Mouse (Mus musculus): Measurements from ENCODE around the gene Prpf40b. TPM values are rescaled to one million over a fixed set of nuclear protein-coding genes. Genes with fewer than 3 reads are reported as not detected.
"Not testable (repeated sequence)": the region's sequence is repeated elsewhere in the genome, so short reads cannot be mapped to it uniquely, and the experiment has no call there.

The Prpf40b gene
- 27.7 and 30.5 TPM in 2 replicates for polyA plus RNA-seq (2014; fragmentation: Nextera tagmentation; extraction: Ambion mirVana)

- peak; percentile 96 for ATAC-seq (replicated peaks; ENCODE audit: low FRiP score)
- H3K27ac ChIP-seq (ENCODE audit: low read depth, low read length), result peak within 1 kb of the TSS; percentile 82
- peak; percentile 92 for DNase-seq (ENCODE audit: low spot score)
Measured at GRCm38 (mm10) chr15:99294813-99295374, at the start of gene Prpf40b. Prpf40b (plus strand) TSS chr15:99295087.

DNA sequence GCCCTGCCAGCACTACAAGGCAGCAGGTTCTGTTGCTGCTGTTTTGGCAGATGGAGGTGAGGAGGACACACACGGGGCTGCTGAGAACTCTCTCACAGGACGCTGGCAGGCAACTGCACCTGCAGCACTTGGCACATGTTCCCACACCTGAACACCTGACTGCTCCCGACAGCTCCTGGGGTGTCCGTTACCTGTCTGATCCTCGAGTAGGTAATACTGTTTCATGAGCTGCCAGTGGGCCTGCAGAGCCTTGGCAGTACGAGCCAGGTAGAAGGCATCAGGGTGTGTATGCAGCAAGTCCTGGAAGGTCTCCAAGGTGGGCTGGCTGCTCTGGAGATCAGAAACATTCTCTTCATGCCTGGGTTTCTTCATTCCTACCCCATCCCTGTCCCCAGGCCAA is 48.2 kb upstream of the Prpf40b start:
- H3K4me3 ChIP-seq (ENCODE audit: low read depth, low read length); H3K27ac ChIP-seq (ENCODE audit: low read depth, low read length); ATAC-seq (replicated peaks; ENCODE audit: low FRiP score); H3K4me2 ChIP-seq; H3K27me3 ChIP-seq (replicated peaks; ENCODE audit: control insufficient read depth, insufficient read depth, low read length); H3K9ac ChIP-seq (ENCODE audit: low read depth, low read length); H3K4me1 ChIP-seq (replicated peaks; ENCODE audit: control insufficient read depth, insufficient read depth, low read length); H3K9me3 ChIP-seq (ENCODE audit: control insufficient read depth, low read length); DNase-seq (ENCODE audit: low spot score): not testable (repeated sequence)
- H3K36me3 ChIP-seq (ENCODE audit: control insufficient read depth, insufficient read depth, low read length), result peaks cover 23% of the 10 kb centered on the region; the same call in 1 of the 2 replicates
- 89% methylated on average over 6 of the region's 6 CpGs for WGBS

More at GRCm38 (mm10) chr15:99294813-99295374, at the start of gene Prpf40b:
- Histone ChIP-seq H3K36me3 (ENCODE audit: control insufficient read depth, insufficient read depth, low read length) (no peaks in the 10 kb centered on the region), H3K27me3 (replicated peaks; ENCODE audit: control insufficient read depth, insufficient read depth, low read length) (no peaks in the 10 kb centered on the region), H3K4me2 (peak within 1 kb of the TSS; percentile 80), H3K9ac (ENCODE audit: low read depth, low read length) (peak within 1 kb of the TSS; percentile 75), H3K4me3 (ENCODE audit: low read depth, low read length) (peak within 1 kb of the TSS; percentile 74), H3K4me1 (replicated peaks; ENCODE audit: control insufficient read depth, insufficient read depth, low read length) (no peaks in the 10 kb centered on the region), H3K9me3 (ENCODE audit: control insufficient read depth, low read length) (no peaks in the 10 kb centered on the region)
- WGBS, result 1% methylated on average over 59 of the region's 64 CpGs

- Histone ChIP-seq H3K4me3 (ENCODE audit: low read depth, low read length) (no peak overlapping the region), H3K27ac (ENCODE audit: low read depth, low read length) (no peak overlapping the region), H3K4me1 (replicated peaks; ENCODE audit: control insufficient read depth, insufficient read depth, low read length) (peaks cover 11% of the 10 kb centered on the region), H3K9me3 (ENCODE audit: control insufficient read depth, low read length) (no peaks in the 10 kb centered on the region), H3K27me3 (replicated peaks; ENCODE audit: control insufficient read depth, insufficient read depth, low read length) (no peaks in the 10 kb centered on the region), H3K4me2 (no peak overlapping the region), H3K36me3 (ENCODE audit: control insufficient read depth, insufficient read depth, low read length) (peaks cover 16% of the 10 kb centered on the region; the same call in 1 of the 2 replicates), H3K9ac (ENCODE audit: low read depth, low read length) (no peak overlapping the region)
- 81% methylated on average over 9 of the region's 9 CpGs for WGBS
- DNase-seq (ENCODE audit: low spot score) (no peak), ATAC-seq (replicated peaks; ENCODE audit: low FRiP score) (no peak)
Measured at GRCm38 (mm10) chr15:99248972-99249371, 45.9 kb upstream of the Prpf40b start.

DNA sequence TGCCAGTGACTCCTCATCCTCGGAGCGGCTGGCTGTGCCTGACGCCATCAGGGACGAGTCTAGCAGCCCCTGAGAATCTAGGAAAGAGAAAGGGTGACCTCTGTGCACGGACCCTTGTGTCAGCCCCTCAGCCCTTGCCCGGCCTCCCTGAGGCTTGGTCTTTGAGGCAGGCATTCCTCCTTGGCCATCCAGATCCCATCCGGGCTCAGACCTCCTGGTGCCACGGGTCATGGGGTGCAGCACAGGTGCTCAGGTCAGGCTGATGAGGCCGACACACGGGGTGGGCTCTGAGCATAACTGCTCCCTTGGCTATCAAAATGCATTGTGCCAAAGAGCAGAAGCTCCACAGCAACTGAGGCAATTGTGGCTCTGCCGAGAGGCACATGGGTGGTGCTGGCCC is 44.9 kb upstream of the Prpf40b start:
- WGBS, result 87% methylated on average over 11 of the region's 11 CpGs
- Histone ChIP-seq H3K27me3 (replicated peaks; ENCODE audit: control insufficient read depth, insufficient read depth, low read length) (no peaks in the 10 kb centered on the region), H3K27ac (ENCODE audit: low read depth, low read length) (no peak overlapping the region), H3K9me3 (ENCODE audit: control insufficient read depth, low read length) (no peaks in the 10 kb centered on the region), H3K4me3 (ENCODE audit: low read depth, low read length) (no peak overlapping the region), H3K4me2 (no peak overlapping the region), H3K4me1 (replicated peaks; ENCODE audit: control insufficient read depth, insufficient read depth, low read length) (peaks cover 11% of the 10 kb centered on the region), H3K9ac (ENCODE audit: low read depth, low read length) (no peak overlapping the region), H3K36me3 (ENCODE audit: control insufficient read depth, insufficient read depth, low read length) (peaks cover 13% of the 10 kb centered on the region; the same call in 1 of the 2 replicates)
- no peak for DNase-seq (ENCODE audit: low spot score)
- no peak for ATAC-seq (replicated peaks; ENCODE audit: low FRiP score)

GRCm38 (mm10) chr15:99251111-99251510 is 43.8 kb upstream of the Prpf40b start:
- peak; percentile 29 for ATAC-seq (replicated peaks; ENCODE audit: low FRiP score)
- not testable (repeated sequence) for H3K27me3 ChIP-seq (replicated peaks; ENCODE audit: control insufficient read depth, insufficient read depth, low read length); H3K36me3 ChIP-seq (ENCODE audit: control insufficient read depth, insufficient read depth, low read length); H3K27ac ChIP-seq (ENCODE audit: low read depth, low read length); H3K9me3 ChIP-seq (ENCODE audit: control insufficient read depth, low read length); DNase-seq (ENCODE audit: low spot score)
- peak overlapping the region; percentile 72 for H3K4me3 ChIP-seq (ENCODE audit: low read depth, low read length)
- 1% methylated on average over 14 of the region's 15 CpGs for WGBS
- H3K4me1 ChIP-seq (replicated peaks; ENCODE audit: control insufficient read depth, insufficient read depth, low read length), result peaks cover 11% of the 10 kb centered on the region
- H3K9ac ChIP-seq (ENCODE audit: low read depth, low read length), result peak overlapping the region; percentile 50
- peak overlapping the region; percentile 76 for H3K4me2 ChIP-seq

GRCm38 (mm10) chr15:99251626-99252380 is 43.1 kb upstream of the Prpf40b start, which contains the start of gene Mcrs1:
Mcrs1 (minus strand) TSS chr15:99251961.
- Histone ChIP-seq H3K9me3 (ENCODE audit: control insufficient read depth, low read length) (no peaks in the 10 kb centered on the region), H3K4me2 (peak within 1 kb of the TSS; percentile 94), H3K9ac (ENCODE audit: low read depth, low read length) (peak within 1 kb of the TSS; percentile 76), H3K4me1 (replicated peaks; ENCODE audit: control insufficient read depth, insufficient read depth, low read length) (peaks cover 11% of the 10 kb centered on the region), H3K36me3 (ENCODE audit: control insufficient read depth, insufficient read depth, low read length) (peaks cover 3% of the 10 kb centered on the region; the same call in 1 of the 2 replicates), H3K4me3 (ENCODE audit: low read depth, low read length) (peak within 1 kb of the TSS; percentile 72), H3K27me3 (replicated peaks; ENCODE audit: control insufficient read depth, insufficient read depth, low read length) (no peaks in the 10 kb centered on the region), H3K27ac (ENCODE audit: low read depth, low read length) (peak within 1 kb of the TSS; percentile 95)
- ATAC-seq (replicated peaks; ENCODE audit: low FRiP score) (peak; percentile 90), DNase-seq (ENCODE audit: low spot score) (peak; percentile 89)
- WGBS, result under 1% methylated on average over 52 of the region's 52 CpGs

DNA sequence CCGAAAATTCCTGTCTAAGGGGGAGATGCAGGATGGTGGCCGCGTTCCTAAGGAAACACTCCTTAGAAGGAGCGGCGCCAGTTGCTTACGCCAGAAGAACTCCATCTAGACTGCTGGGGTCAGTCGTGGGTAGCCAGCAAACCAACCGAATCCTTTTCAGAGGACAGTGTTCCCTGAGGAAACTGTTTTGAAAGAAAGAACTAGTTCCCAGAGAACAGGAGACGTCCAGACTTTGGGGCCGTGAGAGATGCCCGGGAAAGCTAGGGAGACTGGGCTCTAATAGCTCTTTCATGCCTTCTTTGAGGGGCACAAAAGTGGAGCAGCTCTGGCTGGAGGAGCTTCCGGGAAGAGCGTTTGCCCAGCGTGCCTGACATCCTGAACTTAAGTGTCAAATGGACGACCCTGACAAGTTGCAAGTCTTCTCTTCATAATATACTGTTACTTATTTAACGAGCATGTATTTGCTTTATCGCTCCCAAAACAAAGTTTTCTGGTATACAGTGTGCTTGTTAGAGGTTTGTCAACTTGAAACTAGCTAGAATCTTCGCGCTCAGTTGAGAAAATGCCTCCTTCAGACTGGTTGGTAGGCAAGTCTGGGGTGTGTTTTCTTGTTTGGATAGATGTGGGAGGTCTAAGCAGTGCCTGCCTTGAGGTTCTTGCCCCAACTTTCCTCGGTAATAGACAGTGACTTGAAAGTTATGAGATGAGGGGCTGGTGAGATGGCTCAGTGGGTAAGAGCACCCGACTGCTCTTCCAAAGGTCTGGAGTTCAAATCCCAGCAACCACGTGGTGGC is 42.3 kb upstream of the Prpf40b start:
- DNase-seq (ENCODE audit: low spot score), result peak; percentile 46
- Histone ChIP-seq H3K36me3 (ENCODE audit: control insufficient read depth, insufficient read depth, low read length) (peaks cover 2% of the 10 kb centered on the region; the same call in 1 of the 2 replicates), H3K9ac (ENCODE audit: low read depth, low read length) (peak overlapping the region; percentile 76), H3K9me3 (ENCODE audit: control insufficient read depth, low read length) (no peaks in the 10 kb centered on the region), H3K4me2 (peak overlapping the region; percentile 94), H3K4me3 (ENCODE audit: low read depth, low read length) (peak overlapping the region; percentile 72), H3K4me1 (replicated peaks; ENCODE audit: control insufficient read depth, insufficient read depth, low read length) (peaks cover 11% of the 10 kb centered on the region), H3K27me3 (replicated peaks; ENCODE audit: control insufficient read depth, insufficient read depth, low read length) (no peaks in the 10 kb centered on the region), H3K27ac (ENCODE audit: low read depth, low read length) (peak overlapping the region; percentile 95)
- 4% methylated on average over 22 of the region's 22 CpGs for WGBS
- ATAC-seq (replicated peaks; ENCODE audit: low FRiP score), result peak; percentile 20; the same call in 1 of the 2 replicates

DNA sequence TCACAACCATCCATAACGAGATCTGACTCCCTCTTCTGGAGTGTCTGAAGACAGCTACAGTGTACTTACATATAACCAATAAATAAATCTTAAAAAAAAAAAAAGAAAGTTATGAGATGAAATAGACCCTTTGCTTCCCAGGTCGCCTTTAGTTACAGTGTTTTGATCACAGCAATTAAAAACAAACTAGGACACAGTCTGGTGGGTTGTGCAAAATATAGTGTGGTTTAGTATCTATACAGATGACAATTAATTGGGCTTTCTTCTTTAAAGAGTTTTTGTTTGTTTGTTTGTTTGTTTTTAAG is 41.8 kb upstream of the Prpf40b start:
- Histone ChIP-seq H3K4me1 (replicated peaks; ENCODE audit: control insufficient read depth, insufficient read depth, low read length) (peaks cover 11% of the 10 kb centered on the region), H3K4me3 (ENCODE audit: low read depth, low read length) (peak overlapping the region; percentile 72)
- H3K27ac ChIP-seq (ENCODE audit: low read depth, low read length), result not testable (repeated sequence)

More for the DNA sequence above, 41.8 kb upstream of the Prpf40b start:
- not testable (repeated sequence) for H3K9ac ChIP-seq (ENCODE audit: low read depth, low read length); ATAC-seq (replicated peaks; ENCODE audit: low FRiP score); DNase-seq (ENCODE audit: low spot score); H3K27me3 ChIP-seq (replicated peaks; ENCODE audit: control insufficient read depth, insufficient read depth, low read length); H3K9me3 ChIP-seq (ENCODE audit: control insufficient read depth, low read length); H3K36me3 ChIP-seq (ENCODE audit: control insufficient read depth, insufficient read depth, low read length)
- 45% methylated on average over 2 of the region's 2 CpGs for WGBS
- H3K4me2 ChIP-seq, result peak overlapping the region; percentile 94

Data from liver, embryonic 11.5 days (tissue).